Mouse (Mus musculus) fibroblast of lung, adult 2 months (primary cell): ENCODE data around the gene Heg1.

Source experiments
- DNase-seq: peaks from one replicate; pipeline ENCODE4 v3.0.0-alpha.2; 2011; ENCODE audit warnings: low read depth

Gene Heg1

DNA sequence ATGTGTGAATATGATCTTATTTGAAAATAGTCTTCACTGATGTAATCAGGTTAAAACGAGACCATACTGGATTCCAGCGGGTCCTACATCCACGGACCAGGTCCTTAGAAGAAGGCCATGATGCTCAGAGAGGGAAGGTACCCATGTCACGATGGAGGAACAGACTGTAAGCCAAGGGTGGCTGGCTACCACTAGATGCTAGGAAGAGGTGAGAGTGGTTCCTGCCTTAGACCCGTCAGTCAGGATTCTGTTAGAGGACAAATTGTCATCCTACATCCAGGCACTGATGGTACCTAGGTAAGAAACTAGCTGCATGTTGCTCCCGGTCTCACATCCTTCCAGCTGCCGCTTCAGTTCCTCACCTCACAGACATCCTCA is 6.9 kb upstream of the Heg1 start:
- no peak for DNase-seq

DNA sequence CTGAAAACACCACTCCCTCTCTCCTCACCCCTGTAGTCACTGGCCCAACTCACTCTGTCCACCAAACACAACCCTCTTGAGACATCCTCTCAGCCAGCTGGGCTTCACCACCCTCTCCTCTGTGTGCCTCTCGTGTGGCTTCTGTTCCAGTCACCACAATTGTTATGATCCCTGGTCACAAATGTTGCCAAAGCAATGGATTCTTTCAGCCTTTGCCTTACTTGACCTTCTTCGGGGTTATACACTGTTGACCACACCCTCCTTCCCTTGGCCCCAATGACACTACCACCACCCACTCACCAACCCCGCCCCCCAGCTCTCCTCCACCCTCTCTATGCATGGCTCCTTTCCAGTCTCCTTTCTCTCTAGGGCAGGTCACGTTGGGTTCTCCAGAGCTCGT is 6.3 kb upstream of the Heg1 start:
- DNase-seq: no peak

DNA sequence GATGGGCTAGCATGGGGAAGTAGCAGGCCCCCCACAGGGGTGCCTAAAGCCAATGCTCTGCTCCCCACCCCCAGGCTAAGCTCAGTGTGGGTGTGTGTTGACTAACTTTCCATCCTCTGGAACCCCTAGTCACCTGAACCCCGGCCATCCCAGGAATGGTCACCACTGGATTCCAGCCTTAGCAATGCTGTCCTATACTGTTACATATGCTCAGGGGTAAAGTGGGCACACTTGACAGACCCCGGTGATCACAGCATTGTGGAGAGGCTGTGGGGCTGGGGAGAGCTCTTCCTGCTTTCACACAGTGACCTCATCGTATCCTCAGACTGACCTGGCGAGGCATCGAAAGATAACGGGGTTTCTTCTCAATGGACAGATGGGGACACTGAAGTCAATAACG is 3.9 kb upstream of the Heg1 start:
- DNase-seq: no peak

DNA sequence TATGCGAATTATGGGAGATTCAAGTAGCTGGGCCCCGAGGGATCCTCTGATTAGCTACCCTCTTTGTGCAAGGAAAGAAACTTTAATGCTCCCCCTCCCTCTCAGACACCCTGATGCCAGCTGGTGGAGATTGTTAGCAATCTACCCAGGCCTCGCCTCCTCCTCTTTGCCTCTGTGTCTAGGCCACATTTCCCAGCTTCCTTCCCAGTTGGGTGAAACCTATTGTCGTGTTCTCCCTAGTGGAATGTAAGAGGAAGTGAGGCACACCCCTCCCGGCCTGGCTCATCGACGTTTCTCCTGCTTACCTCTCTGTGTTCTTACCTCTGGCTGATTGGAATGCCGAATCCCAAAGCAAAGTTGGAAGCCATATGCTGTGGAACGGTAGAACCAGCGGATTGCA is 3.4 kb upstream of the Heg1 start:
- no peak for DNase-seq

DNA sequence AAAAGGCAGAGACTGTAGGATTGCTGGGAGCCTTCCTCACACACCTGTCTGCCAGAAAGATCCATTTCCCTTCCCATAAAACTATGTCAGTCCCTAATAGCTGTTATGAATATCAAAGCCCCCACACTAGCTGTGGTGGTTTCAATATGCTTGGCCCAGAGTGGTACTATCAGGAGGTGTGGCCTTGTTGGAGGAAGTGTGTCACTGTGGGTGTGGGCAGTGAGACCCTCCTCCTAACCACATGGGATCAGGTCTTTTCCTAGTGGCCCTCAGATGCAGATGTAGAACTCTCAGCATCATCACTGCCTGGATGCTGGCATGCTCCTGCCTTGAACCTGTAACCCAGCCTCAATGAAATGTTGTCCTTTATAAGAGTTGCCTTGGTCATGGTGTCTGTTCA is 2.5 kb upstream of the Heg1 start:
- DNase-seq: no peak

DNA sequence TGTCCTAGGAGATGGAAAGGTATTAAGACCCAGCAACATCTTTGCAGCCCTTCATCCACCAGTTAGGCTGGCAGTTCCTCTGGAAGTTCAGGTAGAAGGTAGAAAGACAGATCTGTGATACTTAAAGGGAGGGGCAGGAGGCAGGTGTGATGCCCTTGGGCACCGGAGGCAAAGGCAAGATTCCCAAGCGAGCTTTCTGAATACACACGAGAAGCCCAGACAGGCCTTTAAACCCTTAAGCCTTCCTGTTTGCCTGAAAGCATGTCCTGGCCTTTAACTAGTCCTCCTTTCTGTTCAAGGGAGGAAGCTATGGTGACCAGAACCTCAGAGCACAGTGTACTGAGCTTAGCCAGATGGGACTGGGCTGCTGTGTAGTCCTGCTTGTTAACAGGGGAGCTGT is 1.5 kb upstream of the Heg1 start:
- DNase-seq: no peak

DNA sequence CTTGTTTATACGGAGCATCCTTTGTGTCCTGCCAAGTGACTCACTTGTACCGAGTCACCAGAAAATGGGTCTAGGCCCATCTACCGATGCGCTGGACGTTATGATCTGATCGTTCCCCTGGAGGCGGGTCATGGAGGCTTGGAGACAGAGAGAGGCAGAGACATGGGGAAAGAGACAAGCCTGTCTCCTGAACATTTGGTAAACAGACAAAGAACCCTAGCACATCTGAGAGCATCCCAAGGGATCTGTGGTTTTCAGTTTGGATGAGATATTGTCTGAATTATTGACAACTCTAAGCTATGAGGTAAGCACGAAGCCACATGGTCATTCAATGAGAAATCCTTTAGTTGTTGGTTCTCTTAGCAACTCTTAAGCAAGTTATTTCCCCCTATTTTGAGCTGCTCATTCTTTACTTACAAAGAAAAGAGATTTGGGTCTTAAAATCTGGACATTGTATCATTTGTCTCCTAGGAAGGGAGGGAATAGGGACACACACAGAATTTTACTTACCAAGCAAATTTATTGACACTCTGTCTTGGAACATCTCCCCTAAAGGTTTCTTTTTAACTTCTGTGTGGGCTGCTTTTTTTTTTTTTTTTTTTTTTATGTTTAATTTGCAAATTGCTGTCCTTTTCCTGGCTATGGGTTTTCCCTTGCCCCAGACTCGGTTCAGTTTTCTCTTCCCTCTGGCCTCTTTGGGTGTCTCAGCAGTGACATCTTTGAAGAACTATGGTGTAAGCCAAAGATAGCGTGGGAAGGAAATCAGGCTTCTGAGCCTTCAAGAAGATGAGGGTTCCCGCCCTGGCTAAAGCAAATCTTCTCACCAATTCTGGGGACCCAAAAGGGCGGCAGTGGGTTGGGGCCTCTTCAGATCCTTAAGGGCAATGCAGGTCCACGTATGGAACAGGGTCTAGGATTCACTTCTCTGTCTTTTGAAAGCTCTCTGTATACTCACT is 686 bp upstream of the Heg1 start:
- DNase-seq: no peak

DNA sequence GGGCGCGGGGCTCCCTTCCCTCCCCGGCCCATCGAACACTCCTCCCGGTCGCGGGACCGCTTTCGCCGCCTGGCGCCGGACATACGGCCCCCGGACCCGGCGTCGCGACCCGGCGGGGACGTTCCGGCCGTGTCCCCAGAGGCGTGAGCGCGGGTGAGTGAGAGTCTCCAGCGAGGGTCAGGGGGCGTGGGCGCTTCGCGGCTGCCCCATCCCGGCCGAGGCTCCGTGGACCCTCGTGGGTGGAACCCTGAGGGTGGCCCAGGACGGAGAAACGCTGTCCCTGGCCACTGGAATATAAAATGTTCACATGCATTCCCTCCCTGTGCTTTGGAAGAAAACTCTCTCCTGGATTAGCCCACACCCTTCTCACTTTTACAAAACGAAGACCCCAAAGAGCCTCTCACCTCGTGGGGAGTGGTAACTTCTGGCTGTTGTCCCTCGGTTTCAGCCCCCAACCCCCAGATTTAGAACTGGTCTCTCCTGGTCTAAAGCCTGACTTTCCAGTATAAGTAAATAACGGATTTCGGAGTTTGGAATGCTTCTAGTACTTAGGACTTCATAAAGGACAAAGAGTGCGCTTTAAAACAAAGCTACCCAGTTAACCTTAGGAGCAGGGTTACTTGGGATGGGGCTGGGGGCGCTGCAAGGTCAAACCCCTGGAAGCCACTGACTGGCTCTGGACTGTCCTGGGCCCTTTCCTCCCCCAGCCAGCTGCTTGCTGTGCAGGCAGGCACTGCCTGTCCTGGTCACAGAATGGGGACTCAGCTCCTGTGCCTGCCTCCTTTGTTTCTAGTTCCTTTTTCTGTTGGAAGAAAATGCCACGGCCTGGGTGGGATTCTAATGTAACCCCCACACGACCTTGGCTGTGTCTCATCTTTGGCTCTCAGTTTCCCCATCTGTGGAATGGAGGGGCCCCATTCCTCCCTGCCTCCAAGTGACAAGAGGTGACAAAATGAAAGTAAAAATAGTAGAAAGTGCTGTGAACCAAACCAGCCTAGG is 832 bp downstream of the Heg1 start:
- no peak for DNase-seq

DNA sequence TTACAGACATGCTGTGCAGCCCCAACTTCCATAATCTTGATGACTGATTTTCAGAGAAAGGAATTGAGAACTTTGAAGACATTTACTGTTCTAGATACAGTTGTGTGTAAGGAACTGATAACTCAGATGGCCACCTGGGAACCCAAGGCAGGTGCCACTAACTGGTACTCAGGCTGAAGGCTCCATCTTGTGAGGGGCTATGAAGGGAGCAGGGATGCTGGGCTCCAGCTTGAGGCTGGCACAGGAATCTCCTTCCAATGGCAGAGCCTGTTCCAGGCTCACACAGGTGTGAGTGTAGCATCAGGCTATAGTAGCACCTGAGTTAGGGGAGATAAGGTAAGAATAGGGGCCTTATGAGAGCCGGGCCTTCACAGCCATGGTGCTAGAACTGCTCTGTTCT is 1.9 kb downstream of the Heg1 start:
- DNase-seq: no peak

DNA sequence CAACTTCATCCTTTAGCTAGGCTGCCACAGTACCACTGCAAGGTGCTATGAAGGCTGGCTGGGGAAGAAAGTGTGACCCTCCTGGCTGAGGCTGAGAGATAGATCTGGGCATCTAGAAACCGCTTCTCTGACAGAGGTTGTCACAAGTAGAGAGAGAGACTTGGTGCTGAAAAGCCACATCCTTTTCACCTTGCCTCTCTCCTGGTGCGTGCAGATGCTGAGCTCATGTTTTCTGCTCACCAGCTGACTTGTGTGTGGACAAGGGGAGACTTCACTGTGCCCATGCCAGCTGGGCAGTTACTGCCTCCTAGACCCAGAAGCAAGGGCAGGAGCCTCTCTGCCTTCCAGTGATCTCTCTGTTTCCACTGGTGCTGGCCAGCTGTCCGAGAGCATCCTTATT is 3.6 kb downstream of the Heg1 start:
- DNase-seq: no peak

DNA sequence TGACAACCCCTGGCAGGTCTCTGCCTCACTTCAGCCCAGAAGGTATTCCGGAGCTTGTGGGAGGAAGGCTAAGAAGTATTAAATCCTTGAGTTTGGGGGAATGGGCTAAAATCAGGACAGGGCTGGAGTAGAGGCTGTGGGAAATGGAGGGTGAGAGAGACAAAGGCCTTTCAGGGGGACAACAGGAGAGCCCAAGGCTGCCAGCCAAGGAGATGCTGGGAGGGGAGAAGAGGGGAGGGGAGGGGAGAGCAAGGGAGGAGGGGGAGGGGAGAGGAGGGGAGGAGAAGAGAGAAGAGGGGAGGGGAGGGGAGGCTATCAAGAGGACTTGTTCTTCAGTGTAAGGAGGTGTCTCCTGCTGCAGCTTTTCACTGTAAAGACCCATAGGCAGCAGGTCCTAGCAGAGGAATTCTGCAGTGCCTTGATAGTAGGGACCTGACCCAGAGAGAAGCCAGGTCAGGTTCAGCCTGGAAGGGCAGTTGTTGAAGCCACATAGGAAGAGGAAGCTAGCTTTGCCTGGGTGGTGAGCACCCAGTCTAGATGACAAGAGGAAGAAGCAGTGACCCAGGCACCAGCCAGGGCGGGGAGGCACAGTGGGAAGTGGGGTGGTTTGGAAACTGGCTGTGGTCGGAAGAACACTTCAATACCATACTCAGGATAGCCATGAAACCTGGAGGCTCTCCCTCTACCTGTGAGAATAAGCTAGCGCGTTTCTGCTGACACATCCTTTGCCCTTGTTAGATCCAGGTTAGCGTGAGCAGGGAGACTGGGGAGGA is 7.0 kb downstream of the Heg1 start:
- no peak for DNase-seq

DNA sequence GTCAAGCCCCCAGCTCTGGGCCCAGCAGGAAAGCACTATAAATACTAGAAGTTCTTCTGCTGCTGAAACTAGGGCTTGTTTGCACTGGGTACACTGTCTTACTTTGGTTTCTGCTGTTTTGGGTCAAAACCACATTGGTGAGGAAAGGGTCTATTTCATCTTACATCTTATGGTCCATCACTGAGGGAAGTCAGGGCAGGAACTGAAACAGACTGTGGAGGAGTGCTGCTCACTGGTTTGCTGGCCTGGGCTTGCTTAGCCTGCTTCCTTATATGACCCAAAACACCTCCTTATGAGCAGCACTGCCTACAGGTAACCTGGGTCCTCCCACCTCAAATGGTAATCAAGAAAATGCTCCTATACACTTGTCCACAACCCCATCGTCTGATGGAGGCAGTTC is 9.4 kb downstream of the Heg1 start:
- no peak for DNase-seq

DNA sequence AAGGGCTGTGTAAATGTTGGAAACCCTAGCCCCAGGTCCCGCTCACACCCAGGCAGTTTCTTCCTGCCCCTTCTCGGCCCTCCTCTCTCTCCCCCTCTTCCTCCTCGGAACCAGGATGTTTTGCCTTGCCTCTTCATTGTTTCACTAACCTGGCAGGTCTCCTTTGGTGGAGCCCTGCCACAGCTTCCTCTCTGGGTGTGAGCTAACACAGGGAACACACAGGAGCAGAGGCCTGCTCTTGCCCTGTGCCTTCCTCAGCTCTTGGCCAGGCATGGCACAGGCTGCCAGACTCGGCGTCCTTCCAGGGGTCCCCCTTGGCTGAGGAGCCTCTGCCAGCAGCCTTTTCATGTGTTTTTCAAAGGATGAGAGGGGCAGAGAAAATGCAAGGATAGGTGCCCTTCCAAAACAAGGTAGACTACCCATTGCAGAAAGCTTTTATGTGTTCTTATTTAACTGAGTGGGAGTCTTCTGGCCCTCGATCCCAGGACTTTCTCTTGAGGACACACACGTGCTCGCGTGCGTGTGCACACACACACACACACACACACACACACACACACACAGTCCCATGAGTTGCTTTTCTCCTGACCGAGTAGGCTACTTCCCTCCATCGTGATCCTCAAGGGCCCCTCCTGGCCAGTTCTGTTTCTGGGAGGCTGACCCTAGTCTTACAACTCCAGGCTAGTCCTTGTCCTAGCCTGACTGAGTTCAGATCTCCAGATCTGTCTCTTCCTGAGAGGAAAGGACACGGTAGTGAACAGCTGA is 12.8 kb downstream of the Heg1 start:
- no peak for DNase-seq

DNA sequence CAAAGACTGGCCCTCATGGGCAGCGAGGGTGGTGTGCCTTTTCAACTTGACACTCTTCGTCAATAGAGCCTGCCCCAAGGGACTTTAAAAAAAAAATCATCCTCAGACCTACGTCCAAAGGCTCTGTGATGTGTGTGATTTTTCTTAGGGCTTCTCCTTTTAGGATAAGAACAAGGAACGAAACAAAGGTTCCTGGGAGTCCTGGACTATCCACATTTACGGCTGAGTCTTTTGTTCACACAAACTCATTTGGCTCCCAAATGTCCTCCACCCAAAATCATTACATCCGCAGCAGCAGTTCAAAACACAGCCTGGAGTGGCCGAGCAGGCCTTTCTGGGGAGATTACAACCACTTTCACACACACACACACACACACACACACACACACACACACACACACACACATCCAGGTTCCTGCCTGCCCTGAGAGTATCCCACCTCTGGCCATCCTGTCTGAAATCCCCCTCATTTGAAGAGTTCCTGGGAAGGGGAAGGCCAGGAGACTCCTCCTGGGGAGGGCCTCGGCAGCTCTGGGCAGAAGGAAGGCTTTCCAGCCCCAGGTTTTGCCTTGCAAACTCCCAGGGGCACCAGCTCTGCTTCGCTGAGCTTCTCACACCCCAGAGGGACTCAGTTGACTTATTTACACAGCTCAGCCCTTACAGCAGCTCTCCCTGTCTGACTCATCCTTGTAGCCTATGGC is 13.6 kb downstream of the Heg1 start:
- DNase-seq: no peak

DNA sequence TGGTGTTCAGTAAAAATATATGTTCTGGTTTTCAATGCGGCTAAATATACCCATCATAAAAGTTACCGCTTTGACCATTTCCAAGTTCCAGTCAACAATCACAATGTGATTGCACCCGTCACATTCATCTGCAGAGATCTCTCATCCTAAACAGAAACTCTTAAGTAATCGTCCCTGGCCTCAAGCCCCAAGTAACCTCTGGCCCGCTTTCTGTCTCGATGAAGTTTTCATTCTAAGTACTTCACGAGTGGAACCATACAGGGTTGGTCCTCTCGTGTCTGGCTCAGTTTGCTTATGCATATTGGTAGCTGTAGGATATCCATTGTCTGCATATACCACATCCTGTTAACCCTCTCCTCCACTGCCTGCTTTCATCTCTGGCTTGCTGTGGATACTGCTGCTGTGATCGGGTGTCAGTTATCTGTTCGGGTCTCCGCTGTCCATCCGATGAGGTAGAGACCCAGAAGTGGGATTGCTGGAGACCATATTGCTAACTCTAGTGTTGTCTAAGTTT is 14.2 kb downstream of the Heg1 start:
- DNase-seq: no peak

DNA sequence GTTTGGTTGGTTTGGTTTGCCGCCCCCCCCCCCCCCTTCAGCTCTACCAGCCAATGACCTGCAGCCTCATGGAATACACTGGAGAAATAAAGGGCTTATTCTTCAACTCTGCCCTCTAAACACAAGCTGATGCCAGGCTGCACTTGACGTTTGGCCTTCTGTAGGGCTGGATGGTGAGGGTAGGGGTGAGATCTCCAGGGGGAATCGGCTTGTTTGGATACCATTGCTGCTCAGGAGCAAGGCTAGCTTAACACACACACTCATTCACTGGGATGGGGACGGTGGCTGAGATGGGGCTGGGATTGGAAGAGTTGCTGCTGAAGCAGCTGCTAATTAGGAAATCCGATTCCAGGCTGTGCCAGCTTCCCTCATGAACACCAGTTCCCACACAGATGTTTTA is 16.4 kb downstream of the Heg1 start:
- DNase-seq: no peak

DNA sequence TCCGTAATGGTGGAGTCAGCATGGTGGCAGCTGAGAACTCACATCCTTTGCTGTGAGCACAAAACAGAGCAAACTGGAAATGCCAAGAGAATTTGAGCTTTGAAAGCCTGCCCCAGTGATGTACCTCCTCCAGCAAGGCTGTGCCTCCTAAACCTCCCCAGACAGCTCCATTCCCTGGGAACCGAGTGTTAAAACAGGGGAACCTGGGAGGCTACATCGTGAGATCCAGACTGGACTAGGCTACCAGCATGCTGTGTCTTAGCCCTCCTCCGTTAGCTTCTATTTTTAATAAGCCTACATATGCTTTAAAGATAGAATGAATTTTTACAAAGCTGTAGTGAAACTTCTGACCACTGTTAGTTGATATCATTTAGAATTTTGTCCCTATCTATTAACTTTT is 17.7 kb downstream of the Heg1 start:
- no peak for DNase-seq

DNA sequence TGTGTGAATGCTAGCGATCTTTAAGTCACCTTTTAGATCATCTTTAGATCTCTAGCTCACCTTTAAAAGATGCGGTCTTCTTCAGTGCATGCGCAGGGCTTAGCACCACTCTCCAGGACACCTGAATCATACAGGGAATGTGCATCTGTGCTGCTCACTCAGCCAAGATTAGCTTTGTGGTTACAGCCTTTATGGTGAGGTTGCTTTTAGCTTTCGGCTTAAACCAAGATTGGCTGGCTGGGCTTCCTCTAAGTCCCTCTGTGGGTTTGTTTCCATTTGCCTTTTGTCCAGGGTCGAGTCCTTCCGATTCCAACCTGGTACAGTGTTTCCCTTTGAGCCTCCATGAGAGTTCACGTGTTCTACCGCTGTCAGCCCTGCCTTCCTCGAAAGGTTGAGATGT is 20.1 kb downstream of the Heg1 start:
- DNase-seq: no peak

DNA sequence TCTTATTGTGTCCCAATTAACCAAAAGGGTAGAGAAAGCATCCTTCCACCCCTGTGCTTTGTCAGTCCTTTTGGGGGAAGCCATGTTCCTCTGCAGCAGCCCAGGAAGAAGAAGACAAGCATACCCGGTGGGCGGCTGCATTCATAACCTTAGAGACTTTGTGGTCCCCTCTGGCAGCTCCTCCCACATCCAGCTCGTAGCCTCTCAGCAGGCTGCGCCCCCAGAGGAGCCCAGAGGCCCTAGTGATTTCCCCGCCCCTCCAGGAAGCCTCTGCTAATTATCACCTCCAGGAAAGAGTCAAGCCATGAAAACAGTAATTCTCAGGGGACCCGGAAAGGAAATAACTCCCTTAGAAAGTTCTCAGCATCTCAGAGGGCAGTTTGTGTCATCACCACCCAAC is 21.1 kb downstream of the Heg1 start:
- no peak for DNase-seq

DNA sequence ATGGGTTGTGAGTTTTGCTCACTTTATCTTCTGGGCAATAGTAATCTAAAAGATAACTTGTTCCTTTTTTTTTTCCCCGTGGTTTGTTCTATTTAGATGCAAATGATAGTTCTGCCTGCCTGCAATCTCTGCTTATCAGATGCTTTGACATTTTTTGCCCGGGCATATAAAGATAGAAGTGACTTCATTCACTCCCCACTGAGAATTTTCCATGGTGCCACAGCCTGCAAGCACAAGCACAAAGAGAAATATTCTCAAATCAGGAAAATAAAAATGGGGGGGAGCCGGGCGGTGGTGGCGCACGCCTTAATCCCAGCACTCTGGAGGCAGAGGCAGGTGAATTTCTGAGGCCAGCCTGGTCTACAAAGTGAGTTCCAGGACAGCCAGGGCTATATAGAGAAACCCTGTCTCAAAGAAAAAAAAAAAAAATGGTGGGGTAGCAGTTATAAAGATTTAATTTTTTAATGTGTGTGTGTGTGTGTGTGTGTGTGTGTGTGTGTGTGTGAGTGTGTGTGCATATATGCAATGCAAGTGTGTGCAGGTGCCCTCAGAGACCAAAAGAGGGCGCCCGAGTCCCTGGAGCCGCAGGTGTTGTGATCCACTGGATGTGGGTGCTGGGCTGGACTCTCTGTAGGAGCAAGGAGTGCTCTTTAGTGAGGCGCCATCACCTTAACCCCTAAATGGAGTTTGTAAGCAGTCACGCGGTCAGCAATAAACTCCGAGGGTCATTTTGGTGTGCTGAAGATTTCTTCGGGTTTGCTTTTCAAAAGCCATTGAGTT is 22.1 kb downstream of the Heg1 start:
- DNase-seq: no peak
